Mouse (Mus musculus): ENCODE measurements around the gene Styxl1.

DNA sequence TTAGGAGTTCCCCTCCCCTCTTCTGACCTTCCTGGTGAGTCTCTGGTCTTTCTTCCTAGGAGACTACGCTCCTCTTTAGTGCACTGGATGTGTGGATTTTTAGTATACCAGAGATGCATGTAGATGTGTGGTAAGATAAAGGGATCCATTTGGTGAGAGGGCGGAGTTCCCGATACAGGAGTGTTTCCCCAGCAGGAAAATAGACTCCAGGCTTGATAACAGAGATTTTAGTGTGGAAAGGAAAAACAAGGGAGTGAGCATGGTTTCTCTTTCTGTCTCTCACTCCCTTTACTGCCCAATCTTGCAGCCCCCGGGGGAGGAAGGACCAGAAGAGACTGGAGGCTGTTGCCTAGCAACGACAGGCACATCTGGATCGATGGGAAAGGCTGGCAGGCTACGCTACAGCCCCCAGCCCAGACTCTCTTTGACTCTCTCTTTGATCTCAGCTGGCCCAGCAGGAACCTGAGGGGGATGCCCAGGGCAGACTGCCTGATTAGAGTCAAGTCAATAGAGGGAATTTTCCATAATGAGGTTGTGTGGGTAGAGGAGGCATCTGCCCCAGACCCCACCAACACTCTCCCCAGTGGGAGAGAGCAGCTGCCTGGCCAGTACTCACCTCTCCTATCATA, 44.2 kb upstream of the Styxl1 start:
- no peak for TF ChIP-seq EP300 (IDR thresholded peaks at IDR 0.05; ENCODE audit: insufficient read depth, low read depth, low read length)
- TF ChIP-seq CTCF (IDR thresholded peaks at IDR 0.05; ENCODE audit: low read depth, low read length), result no peak
- no peak for TF ChIP-seq POLR2A (IDR thresholded peaks at IDR 0.05; ENCODE audit: insufficient read depth, low read length)
